In the genomic region with DNA sequence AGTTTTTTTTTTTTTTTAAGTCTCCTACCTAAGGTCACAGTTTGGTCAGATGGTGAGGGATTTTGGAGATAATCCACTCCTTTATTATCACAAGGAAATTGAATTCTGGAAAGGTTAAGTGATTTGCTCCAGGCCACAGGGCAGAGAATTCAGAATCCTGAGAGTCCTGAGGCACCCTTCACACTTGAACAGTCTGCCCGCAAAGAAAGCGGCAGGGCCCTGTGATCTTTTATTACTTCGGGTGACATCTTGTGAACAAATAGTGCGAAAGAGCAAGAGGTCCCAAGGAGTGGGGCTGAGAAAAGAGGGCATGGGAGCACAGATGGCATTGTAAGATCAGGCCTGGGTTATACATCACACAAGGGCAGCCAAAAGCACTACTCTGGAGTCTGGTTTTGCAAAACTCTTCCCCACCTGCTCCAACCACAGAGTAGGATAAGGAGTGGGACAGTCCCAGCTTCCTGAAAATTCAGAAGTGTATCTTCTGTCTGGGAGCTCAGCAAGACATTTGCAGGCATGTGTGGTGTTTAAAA, we compare ENCODE assay signal across 25 mouse cellular contexts.
A peak's percentile ranks its signal among the peaks of the same experiment; 100 is the strongest.
DNase-seq lines count a peak whose midpoint lies in the region; ATAC-seq and TF ChIP-seq lines count a peak whose summit lies in the region.
"Had no signal": no experiment of that assay in that cellular context is flagged by ENCODE, and none has a peak within 500 bp of the region (broad histone marks: within the 10 kb centered on the region; RNA-seq: fewer than 3 reads in every experiment).

No protein-coding gene starts in this region.

- H3K4me2 ChIP-seq in kidney, embryonic 14.5 days (replicated peaks; ENCODE audit: low read depth, low read length) = no peak overlapping the region
- H3K4me2 ChIP-seq in kidney, postnatal 0 days (ENCODE audit: low read length) = no peak overlapping the region
- H3K4me2 ChIP-seq: embryonic facial prominence, embryonic 12.5 days; embryonic facial prominence, embryonic 15.5 days; forebrain, embryonic 12.5 days; forebrain, embryonic 15.5 days; heart, embryonic 13.5 days; hindbrain, embryonic 12.5 days; hindbrain, embryonic 15.5 days had no signal

- WGBS in kidney, embryonic 14.5 days = 14% methylated on average over 4 of the region's 4 CpGs
- 33% methylated on average over 4 of the region's 4 CpGs for WGBS in kidney, adult 2 months
- WGBS in kidney, postnatal 0 days = 13% methylated on average over 4 of the region's 4 CpGs
- WGBS in embryonic facial prominence, embryonic 10.5 days = 75% methylated on average over 4 of the region's 4 CpGs

- H3K4me1 ChIP-seq in kidney, embryonic 14.5 days (ENCODE audit: control insufficient read depth, insufficient read depth, low read length) = no peaks in the 10 kb centered on the region
- no peaks in the 10 kb centered on the region for H3K4me1 ChIP-seq in kidney, adult 2 months (ENCODE audit: control insufficient read depth, insufficient read depth, low read length)
- no peaks in the 10 kb centered on the region for H3K4me1 ChIP-seq in kidney, postnatal 0 days (replicated peaks; ENCODE audit: insufficient read depth, low read length)
- H3K4me1 ChIP-seq in embryonic facial prominence, embryonic 10.5 days = peaks cover 8% of the 10 kb centered on the region; the same call in 1 of the 2 replicates
- H3K4me1 ChIP-seq: embryonic facial prominence, embryonic 12.5 days; embryonic facial prominence, embryonic 15.5 days; forebrain, embryonic 12.5 days; forebrain, embryonic 15.5 days; heart, embryonic 13.5 days; hindbrain, embryonic 12.5 days; hindbrain, embryonic 15.5 days had no signal

- TF ChIP-seq CTCF in kidney, adult 2 months (conservative IDR thresholded peaks at IDR 0.05; ENCODE audit: insufficient read depth, insufficient read length, low read depth, low read length) = no peak
- no peak for TF ChIP-seq CTCF in kidney, postnatal 0 days (IDR thresholded peaks at IDR 0.05; ENCODE audit: low read depth)

- H3K27ac ChIP-seq in kidney, embryonic 14.5 days (ENCODE audit: low read depth, low read length) = peak overlapping the region; percentile 18; the same call in 1 of the 2 replicates
- no peak overlapping the region for H3K27ac ChIP-seq in kidney, adult 2 months (ENCODE audit: insufficient read depth, low read depth, low read length)
- H3K27ac ChIP-seq in kidney, postnatal 0 days = no peak overlapping the region
- no peak overlapping the region for H3K27ac ChIP-seq in embryonic facial prominence, embryonic 10.5 days (replicated peaks)
- H3K27ac ChIP-seq: embryonic facial prominence, embryonic 12.5 days; embryonic facial prominence, embryonic 15.5 days; forebrain, embryonic 12.5 days; forebrain, embryonic 15.5 days; heart, adult 2 months; heart, embryonic 10.5 days; heart, embryonic 13.5 days; hindbrain, embryonic 12.5 days; hindbrain, embryonic 15.5 days had no signal

- ATAC-seq in kidney, embryonic 14.5 days (ENCODE audit: low FRiP score, low TSS enrichment) = peak; percentile 85
- ATAC-seq in kidney, postnatal 0 days (replicated peaks; ENCODE audit: low FRiP score, low read depth) = no peak; the same call in 1 of the 2 replicates
- ATAC-seq: activated CD4-positive, CD25-positive, alpha-beta regulatory T cell, adult 4 months; forebrain, embryonic 15.5 days had no signal

- no peak overlapping the region for H3K4me3 ChIP-seq in kidney, embryonic 14.5 days (ENCODE audit: low read length)
- H3K4me3 ChIP-seq in kidney, adult 2 months (ENCODE audit: insufficient read depth, low read depth, low read length) = no peak overlapping the region
- H3K4me3 ChIP-seq in kidney, postnatal 0 days (replicated peaks; ENCODE audit: low read depth, low read length) = no peak overlapping the region
- H3K4me3 ChIP-seq in embryonic facial prominence, embryonic 10.5 days = no peak overlapping the region
- H3K4me3 ChIP-seq: embryonic facial prominence, embryonic 12.5 days; embryonic facial prominence, embryonic 15.5 days; forebrain, embryonic 12.5 days; forebrain, embryonic 15.5 days; heart, adult 2 months; heart, embryonic 10.5 days; heart, embryonic 13.5 days; hindbrain, embryonic 12.5 days; hindbrain, embryonic 15.5 days had no signal

- no peak for TF ChIP-seq POLR2A in kidney, adult 2 months (IDR thresholded peaks at IDR 0.05; ENCODE audit: low read depth, low read length)

- H3K27me3 ChIP-seq in kidney, embryonic 14.5 days (ENCODE audit: control insufficient read depth, insufficient read depth, low read length) = no peaks in the 10 kb centered on the region
- no peaks in the 10 kb centered on the region for H3K27me3 ChIP-seq in kidney, adult 2 months (replicated peaks; ENCODE audit: control insufficient read depth, insufficient read depth, low read length)
- H3K27me3 ChIP-seq in kidney, postnatal 0 days (ENCODE audit: insufficient read depth, low read length) = no peaks in the 10 kb centered on the region
- no peaks in the 10 kb centered on the region for H3K27me3 ChIP-seq in embryonic facial prominence, embryonic 10.5 days (replicated peaks; ENCODE audit: low read depth, poor library complexity, severe bottlenecking)
- H3K27me3 ChIP-seq: embryonic facial prominence, embryonic 12.5 days; embryonic facial prominence, embryonic 15.5 days; forebrain, embryonic 12.5 days; forebrain, embryonic 15.5 days; heart, embryonic 13.5 days; hindbrain, embryonic 12.5 days; hindbrain, embryonic 15.5 days had no signal

- peak; percentile 4 for DNase-seq in cerebellum, adult 9-11 months
- DNase-seq in cerebellum, postnatal 10 days = no peak
- DNase-seq in kidney, adult 2 months = no peak
- DNase-seq in kidney, postnatal 0 days (ENCODE audit: low spot score) = peak; percentile 35
- no peak for DNase-seq in kidney, postnatal 10 days
- DNase-seq in embryonic facial prominence, embryonic 10.5 days (ENCODE audit: low spot score) = peak; percentile 11
- DNase-seq in layer of hippocampus, postnatal 10 days (ENCODE audit: low spot score in 2 of 2) = no peak
- DNase-seq: adrenal gland, adult 8-10 months; adrenal gland, postnatal 36 days; cerebellum, adult 18-20 months; cerebellum, adult 9-10 months; cerebellum, postnatal 36 days; gastrocnemius, postnatal 25 days; heart, adult 2 months; heart, postnatal 14 days had no signal

- no peaks in the 10 kb centered on the region for H3K36me3 ChIP-seq in kidney, embryonic 14.5 days (ENCODE audit: control insufficient read depth, insufficient read depth, low read length)
- no peaks in the 10 kb centered on the region for H3K36me3 ChIP-seq in kidney, adult 2 months (ENCODE audit: control insufficient read depth, insufficient read depth, low read length)
- H3K36me3 ChIP-seq in kidney, postnatal 0 days (ENCODE audit: insufficient read depth, low read length) = no peaks in the 10 kb centered on the region
- H3K36me3 ChIP-seq in embryonic facial prominence, embryonic 10.5 days (replicated peaks) = no peaks in the 10 kb centered on the region
- H3K36me3 ChIP-seq: embryonic facial prominence, embryonic 12.5 days; embryonic facial prominence, embryonic 15.5 days; forebrain, embryonic 12.5 days; forebrain, embryonic 15.5 days; heart, embryonic 10.5 days; heart, embryonic 13.5 days; hindbrain, embryonic 12.5 days; hindbrain, embryonic 15.5 days had no signal

- H3K9ac ChIP-seq in kidney, embryonic 14.5 days (ENCODE audit: low read depth, low read length) = no peak overlapping the region
- no peak overlapping the region for H3K9ac ChIP-seq in kidney, postnatal 0 days (ENCODE audit: low read depth, low read length)
- H3K9ac ChIP-seq: embryonic facial prominence, embryonic 12.5 days; embryonic facial prominence, embryonic 15.5 days; forebrain, embryonic 12.5 days; forebrain, embryonic 15.5 days; heart, embryonic 13.5 days; hindbrain, embryonic 12.5 days; hindbrain, embryonic 15.5 days had no signal

- no peaks in the 10 kb centered on the region for H3K9me3 ChIP-seq in kidney, embryonic 14.5 days (ENCODE audit: control insufficient read depth, low read length)
- no peaks in the 10 kb centered on the region for H3K9me3 ChIP-seq in kidney, postnatal 0 days (replicated peaks; ENCODE audit: low read length)
- no peaks in the 10 kb centered on the region for H3K9me3 ChIP-seq in embryonic facial prominence, embryonic 10.5 days
- H3K9me3 ChIP-seq: embryonic facial prominence, embryonic 12.5 days; embryonic facial prominence, embryonic 15.5 days; forebrain, embryonic 12.5 days; forebrain, embryonic 15.5 days; heart, embryonic 10.5 days; heart, embryonic 13.5 days; hindbrain, embryonic 12.5 days; hindbrain, embryonic 15.5 days had no signal

Comparison
In these comparisons a context has a peak if more than half of its experiments do, and no peak if none do; other contexts are left out.
1. DNase-seq: peak in cerebellum, adult 9-11 months (single experiment), kidney, postnatal 0 days (single experiment) and embryonic facial prominence, embryonic 10.5 days (single experiment); none in cerebellum, postnatal 10 days (0 of 2), kidney, adult 2 months (single experiment), kidney, postnatal 10 days (single experiment) and layer of hippocampus, postnatal 10 days (0 of 2).